Mouse (Mus musculus) T-cell, adult 2 months (primary cell): ENCODE measurements at regions not wholly inside any gene's neighbourhood (a gene's known extent, or its start where the extent isn't known, plus 50 kb on each side); places are given as distances from the start of the nearest gene placed in this dataset.

Experiments
- DNase-seq: peaks from one replicate; pipeline ENCODE4 v3.0.0; 2022; ENCODE audit warnings: low spot score

DNA sequence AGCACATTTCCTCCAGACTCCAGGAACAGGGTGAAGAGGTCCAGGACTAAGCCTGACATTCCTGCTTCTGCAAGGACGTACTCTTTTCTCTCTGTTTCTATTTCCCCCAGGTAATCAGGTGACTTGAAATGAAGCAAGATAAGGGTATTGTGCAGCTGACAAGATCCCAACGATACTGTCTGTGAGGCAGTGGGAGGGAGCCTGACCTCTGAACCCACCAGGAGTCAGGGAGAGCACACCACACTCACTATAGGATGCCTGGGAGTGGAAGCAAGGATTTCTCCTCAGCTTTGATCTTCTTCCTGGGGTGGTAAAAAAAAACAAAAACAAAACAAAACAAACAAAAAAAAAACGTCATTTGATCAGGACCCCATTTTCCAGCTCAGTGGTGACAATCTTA is 141.1 kb upstream of the A230072I06Rik start:
- no peak for DNase-seq

DNA sequence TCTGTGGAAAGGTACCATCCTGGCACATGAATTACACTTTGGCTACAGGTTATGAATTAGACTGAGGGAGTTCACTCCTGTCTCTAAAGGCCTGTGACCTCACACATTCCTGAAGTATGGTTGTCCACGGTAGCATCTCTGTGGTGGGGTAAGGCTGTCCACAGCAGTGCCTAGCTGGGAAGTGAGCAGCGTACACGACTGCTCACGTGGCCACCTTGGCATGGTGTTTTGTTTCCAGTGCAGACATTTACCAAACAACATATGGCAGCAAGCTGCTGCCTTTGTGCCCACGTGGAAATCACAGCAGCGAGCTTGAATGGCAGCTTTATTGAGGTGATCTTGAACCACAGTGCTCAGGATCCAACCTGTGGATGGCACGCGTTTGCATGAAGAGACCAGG is 140.7 kb upstream of the A230072I06Rik start:
- DNase-seq, result no peak

DNA sequence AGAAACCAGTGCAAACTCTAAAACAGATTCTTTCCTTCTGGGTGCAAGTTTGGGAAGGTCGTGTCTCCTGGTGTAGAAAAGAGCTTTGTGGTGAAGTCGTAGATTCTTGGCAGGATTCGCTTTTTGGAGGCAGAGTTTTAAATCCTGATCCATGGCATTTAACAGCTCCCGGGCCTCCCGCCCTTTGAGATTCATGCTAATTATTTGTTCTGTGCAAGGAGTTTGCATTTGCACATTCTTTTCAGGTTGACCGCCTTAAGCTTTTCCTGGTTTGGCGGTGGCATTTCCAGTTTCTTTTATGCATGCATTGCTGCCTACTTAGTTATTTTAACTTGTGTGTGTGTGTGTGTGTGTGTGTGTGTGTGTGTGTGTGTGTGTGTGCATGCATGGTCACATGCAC is 126.9 kb upstream of the A230072I06Rik start:
- DNase-seq, result no peak

DNA sequence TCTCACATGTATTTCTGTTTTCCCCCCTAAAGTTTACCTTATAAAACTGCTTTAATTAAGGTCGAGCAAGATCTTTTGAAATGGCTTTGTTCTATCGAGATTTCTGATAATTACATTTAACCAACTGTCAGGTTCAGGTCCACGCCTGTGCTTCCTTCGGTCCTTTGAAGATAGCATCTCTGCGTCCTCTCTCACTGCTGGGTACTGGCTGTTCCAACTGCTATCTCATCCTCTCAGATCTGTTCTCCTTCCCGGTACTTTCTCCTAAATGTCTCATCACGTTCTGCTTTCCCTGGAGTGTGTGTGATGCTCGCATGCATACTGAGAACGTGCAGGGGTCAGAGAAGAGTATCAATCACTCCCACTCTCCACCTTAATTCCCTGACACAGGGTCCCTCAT is 125.8 kb upstream of the A230072I06Rik start:
- no peak for DNase-seq

DNA sequence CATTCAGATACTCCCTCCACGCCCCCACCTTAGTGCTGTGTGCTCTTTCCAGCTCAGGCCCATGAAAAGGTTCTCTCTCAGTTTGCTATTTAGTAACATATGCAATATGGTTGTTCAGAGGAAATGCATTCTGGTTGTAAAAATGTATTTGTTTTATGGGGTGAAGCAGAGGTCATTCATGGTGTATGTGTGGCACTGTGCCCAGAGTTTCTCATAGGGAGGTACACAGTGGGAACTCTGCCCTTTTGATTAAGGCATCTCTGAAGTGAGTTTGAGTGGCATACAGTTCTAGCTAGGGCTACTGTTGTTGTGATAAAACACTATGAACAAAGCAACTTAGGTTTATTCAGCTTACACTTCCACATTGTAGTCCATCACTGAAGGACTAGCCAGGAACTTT is 121.7 kb upstream of the A230072I06Rik start:
- DNase-seq, result no peak

DNA sequence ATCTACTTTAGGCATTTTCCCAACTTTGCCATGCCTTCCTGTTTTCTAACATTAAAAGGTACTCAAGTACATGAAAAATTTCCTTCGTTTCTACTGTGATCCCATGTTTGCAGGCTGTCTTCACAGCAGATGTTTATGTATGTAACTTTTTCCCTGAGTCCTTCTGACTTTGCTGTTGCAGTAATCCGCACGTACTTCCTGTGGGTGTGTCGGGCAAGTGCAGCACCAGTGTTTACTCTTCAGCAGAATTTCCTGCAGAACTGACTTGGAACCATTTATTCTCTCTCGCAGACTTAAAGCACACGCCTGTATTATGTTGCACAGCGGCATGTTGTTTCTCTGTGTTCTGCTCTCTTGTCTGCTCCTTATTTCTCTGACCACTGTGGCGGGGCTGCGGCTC is 120.4 kb upstream of the A230072I06Rik start:
- no peak for DNase-seq

DNA sequence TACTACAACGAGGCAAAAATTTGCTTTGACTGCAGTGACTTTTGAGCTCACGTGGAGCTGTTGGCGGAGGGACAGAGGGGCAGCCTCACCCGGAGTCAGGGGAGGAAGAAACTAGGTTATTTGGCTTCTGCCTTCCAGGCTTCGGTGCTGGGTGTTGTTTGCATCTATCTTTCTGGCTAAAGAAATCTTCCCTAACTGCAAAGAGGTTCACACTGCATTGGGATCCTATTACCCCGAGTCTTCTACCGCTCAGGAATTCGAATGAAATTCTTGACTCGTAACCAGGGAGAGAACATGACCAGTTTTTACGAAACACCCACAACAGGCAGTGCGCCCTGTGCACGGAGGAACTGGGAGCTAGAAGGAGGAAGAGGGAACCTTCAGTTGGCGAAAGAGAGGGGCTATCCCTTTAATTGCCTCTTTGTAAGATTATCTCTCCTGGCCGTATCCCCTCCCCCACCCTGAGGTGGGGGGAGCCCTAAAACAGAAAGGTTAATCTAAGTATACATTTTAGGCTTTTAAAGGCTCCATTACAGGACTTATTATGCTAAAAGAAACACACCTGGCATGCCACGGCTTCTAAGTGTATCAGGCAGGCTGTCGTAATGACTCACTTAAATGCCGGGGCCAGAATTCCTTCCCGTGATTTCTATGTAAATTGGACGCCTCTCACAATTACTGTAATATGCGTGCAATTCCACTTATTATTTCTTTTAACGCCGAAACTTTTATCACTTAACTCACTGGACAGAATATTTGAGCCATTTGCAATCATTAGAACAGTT is 115.5 kb upstream of the A230072I06Rik start:
- DNase-seq, result no peak

DNA sequence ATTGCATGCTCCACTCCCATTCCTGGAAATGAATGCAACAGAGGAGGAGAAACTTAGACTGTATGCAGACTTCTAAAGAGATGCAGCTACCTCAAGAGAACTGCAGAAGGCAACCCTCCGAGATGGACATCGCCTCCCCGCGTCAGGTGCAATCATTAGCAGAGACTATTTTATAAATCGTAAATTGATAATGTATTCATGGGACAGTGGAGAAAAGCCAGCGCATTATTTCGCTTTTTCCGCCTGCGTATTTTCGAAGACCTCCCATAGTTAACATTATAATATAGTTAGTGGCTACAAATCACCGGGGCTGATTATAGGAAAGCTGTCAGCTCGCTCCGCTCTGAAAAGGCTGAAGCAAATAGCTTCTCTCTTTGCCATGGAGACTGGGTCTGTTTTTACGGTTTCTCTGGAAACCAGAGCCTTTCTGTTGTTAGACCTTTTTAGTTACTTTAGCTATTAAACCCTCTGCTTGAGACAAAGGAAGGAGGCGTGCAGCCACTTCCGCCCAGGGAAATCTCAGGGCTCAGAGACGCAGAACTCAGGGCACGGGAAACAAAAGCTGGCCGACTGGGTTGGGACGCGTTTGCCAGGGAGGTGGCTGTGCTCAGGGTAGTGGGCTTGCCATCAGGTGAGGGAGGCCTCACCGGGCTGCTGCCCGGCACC is 113.0 kb upstream of the A230072I06Rik start:
- no peak for DNase-seq

DNA sequence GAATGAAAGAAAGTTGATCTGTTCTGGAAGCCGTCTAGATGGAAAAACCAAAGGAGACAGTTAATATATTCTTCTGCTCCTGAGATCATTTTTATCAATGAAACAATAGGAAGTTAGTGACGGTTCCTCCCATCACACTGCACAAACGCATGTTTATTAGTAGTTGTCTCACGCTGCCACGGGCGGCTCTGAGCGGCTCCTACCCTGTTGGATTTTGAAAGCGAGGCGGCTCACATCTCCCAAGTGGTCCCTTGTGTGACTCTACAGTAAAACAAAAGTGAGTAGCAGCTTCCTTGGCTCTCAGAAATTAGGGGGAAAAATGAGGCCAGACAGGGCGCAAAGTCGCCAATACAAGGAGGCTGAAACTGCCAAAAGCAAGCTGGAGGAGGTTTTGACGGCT is 106.8 kb upstream of the A230072I06Rik start:
- DNase-seq, result no peak

DNA sequence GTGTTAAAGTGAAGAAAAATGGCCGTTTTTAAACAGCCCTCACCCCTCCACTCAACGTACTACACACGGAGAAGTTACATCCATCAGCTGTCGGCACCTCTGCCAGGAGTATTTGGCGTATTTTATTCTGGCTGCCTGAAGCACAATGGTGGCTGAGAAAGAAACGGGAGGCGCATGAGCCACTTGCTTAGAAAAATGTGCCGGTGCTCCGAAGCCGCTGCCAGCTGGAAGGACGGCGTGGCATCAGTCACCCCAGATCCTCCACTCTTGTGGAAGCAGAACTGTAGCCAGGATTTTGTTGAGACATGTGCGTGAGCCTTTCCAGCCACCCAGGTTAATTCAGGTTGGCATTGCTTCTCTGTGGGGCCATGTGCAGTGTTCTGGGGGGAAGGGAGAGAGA is 103.1 kb upstream of the A230072I06Rik start:
- DNase-seq, result no peak

DNA sequence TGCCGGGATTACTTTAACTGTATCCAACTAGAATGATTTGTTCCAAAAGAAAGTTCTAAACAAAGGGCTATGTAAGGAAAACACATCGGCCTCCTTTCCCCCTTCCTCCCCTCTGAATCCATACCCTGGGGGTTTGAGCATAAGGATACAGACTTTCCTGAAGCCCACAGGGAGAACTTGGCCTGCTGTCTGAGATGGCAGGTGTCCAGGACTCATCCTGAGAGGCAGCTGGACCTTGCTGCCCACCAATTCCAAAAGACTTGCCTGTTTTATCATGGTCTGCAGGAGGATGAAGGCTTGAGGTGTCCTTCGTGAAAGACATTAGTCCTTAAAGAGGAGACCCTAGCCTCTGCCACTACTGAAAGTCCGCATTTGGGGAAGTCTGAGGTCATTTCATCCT is 94.0 kb upstream of the A230072I06Rik start:
- no peak for DNase-seq

DNA sequence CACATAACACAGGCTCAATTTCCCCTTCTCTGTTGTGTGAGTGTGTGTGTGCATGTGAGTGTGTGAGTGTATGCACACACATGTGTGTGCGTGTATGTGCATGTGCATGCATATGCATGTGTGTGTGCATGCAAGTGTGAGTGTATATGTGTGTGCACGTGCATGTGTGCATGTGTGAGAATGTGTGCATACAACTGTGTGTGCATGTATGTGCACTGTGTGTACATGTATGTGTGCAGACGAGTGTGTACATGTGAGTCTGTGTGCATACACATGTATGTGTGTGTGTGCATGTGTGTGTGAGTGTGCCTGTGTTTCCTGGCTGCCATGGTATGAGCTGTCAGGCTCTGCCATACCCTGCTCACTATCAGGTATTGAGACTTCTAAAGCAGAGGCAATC is 91.3 kb upstream of the A230072I06Rik start:
- DNase-seq, result no peak

DNA sequence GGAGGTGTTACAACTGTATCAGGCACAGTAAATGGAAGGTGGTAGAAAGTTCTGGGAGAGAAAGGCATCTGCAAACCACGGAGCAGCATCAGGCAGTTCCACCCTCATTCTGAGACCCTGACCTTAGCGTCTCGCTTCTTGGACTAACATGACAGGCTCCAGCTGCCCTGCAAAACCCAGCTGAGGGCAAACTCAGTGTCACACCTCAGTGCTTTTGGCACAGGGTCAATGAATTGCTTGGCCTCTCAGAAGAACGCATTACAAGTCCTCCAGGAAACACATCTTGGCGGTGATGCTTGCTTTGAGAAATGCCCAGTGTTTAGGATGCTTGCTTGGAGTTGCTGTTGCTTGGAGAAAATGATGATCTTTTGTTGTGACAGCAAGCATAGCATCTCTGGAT is 90.2 kb upstream of the A230072I06Rik start:
- no peak for DNase-seq

DNA sequence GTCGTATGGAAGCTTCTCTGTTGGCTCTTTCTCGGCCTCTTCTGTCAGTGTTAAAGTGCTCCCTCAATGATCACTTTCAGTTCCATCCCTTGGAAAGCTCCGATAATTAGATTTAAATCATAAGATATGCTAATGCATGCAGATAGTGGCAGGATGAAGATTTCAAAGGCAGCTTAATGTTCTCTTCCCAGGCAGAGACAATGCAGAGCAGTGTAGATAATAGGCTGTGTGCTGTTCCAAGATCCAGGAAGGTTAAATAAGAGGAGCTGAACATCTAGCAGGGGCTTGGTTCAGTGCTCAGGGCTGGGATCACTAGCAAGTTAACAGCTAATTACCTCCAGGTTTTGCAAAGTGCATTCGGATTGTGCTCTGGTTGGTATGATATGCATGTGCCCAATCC is 89.7 kb upstream of the A230072I06Rik start:
- DNase-seq, result no peak

DNA sequence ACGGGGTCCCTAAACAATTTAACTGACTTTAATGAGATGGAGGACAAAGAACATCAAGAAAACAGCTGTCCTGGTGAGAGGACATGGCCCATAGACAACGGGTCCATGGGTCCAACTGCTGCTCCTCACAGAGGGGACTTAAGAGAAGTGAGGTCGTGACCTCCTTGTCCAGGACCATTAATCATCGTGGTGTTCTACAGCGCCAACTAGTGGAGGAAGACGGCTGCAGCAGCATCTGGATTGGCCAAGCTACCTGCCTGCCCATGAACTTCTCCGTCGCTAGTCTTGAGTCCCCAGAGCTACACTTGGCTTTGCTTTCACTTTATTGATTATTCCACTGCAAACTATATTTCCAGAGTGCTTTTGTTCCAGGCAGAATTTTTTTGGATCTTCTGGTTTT is 86.6 kb upstream of the A230072I06Rik start:
- no peak for DNase-seq

DNA sequence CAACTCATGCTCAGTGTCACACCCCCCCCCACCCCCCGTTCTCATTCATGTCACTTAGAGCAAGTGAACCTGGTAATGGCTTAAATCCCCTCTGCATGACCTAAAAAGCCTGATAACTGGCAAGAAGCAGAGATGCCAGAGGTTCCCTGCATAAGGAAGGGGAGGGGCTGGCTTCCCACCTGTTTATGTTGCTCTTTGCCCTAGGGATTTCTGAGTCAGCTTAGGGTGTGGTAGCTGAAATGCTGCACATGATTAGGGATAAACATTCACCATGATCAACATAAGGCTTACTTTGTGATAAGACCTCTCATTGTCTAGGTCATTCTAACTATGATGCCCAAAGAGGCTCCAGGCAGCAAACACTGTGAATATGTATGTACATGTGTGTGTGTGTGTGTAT is 72.7 kb upstream of the A230072I06Rik start:
- no peak for DNase-seq

DNA sequence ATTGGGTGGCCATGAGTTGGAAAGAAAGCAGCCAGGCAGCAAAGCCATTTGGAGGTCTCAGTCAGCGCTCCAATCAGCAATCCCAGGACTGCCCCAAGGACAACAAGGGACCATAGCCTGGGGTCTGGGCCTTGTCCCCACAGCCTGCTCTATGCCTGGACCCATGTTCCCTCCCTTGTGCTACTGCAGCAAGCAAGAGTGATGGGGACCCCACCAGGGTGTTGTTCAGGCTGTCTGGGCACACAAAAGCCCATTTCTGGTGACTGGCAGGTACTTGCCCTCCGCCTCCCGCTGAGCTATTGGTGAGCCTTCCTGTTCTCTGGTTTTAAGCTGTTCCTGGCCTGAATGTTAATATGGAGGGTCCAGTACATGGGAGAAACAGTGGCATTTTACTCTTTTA is 71.2 kb upstream of the A230072I06Rik start:
- DNase-seq, result no peak

DNA sequence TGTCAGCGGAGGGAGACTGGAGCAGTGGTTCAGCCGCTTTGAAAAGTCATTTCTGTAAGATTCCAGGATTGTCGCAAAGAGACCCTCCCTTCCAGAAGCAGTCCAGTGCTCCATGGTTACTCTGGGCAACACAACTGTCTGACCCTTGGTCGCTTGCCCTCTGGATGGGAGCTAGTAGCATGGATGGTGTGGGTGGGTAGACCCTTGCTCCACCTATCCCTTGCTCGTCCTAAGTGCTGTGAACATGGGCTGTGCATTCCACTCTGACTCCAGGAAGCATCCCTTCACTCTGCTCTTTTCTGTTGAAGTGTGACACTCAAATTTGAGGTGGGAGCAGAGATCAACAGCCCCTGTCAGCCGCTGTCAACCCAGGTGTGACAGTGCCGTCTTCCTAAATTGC is 64.8 kb upstream of the A230072I06Rik start:
- no peak for DNase-seq

DNA sequence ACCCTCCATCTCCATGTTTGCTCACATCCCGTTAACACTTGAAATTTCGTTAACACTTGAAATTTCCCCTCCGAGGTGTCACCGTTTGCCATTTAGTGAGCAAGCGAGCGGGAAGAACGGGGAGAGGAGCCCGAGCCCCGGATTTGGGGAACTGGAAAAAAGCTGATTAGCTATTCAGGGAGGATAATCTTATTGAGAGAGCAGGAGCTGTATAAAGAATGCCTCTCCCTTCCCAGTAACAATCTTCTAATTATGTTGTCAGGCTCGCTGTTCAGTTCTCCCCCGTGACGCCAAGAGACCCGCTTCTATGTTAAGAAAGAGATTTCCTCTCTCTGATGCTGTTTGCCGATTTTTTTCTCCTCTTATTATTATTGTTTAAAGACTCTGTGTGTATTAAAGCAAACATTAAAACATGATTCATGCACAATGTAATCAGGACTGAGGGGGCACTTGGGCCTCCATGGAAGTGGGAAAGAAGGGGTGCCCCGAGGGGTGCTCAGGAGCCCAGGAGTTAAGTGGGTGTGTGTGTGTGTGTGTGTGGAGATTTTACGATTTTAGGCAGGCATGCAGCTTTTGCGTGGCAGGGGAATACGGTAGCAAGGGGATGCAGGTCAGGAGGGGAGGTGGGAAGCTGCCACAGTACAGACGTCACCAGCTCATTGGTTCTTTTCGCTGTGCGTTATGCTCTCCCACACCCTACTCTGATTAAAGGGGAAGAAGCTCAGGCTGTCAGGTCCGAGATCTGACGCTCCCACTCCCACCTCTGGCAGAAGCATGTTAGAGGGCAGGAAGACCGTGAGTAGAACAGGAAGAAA is 64.2 kb upstream of the A230072I06Rik start:
- DNase-seq, result no peak

DNA sequence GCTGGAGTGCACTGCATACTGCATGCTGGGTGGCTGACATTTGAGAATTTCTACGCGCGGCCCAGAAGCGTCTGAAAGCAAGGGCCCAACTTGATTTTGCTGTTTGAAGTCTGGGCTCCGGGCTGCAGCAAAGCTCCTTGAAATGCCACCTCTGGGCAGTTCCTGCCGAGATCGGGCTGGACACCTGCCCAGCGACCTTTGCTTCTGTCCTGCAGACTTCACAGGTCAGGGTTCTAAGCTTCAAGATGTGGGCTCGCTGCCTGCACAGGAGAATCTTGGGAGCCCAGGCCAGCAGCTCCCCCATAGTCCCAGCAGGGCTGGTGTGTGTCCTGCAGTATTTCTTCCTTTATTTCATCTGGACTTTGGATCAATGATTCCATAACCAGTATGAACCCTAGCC is 57.1 kb upstream of the A230072I06Rik start:
- DNase-seq, result no peak

DNA sequence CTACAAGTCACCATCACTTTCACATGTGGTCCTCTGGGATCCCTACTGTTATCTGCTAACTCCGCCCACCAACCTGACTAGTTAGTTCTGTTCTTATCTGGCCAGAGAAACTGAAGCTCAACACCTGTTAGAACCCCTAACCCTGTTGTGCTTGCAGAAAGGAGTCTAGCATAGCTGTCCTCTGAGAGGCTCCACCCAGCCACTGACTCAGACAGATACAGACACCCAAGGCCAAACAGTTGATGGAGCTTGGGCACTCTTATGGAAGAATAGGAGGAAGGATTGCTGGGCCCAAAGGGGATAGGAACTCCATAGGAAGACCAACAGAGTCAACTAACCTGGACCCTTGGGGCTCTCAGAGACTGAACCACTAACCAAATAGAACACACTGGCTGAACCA is 55.2 kb upstream of the A230072I06Rik start:
- DNase-seq, result no peak
